Mouse (Mus musculus): ENCODE data around the gene Akip1. TPM values are rescaled to one million over a fixed set of nuclear protein-coding genes. Genes with fewer than 3 reads are reported as not detected.

The Akip1 gene
- total RNA-seq (2023) = 10 to 100 TPM in 1 of 2 experiments, 1 to 10 TPM in 1; 9.8 to 10.0 TPM

GRCm38 (mm10) chr7:109703190-109704015 lies at the start of gene Akip1, which contains the start of gene St5:
Gene Akip1 (plus strand): TSS chr7:109703690.
Gene St5 (minus strand): TSS chr7:109703605.

GRCm38 (mm10) chr7:109723697-109724096 lies 20.2 kb downstream of the Akip1 start, which contains the start of gene BC051019:
Gene BC051019 (minus strand): TSS chr7:109723850.

GRCm38 (mm10) chr7:109731626-109732025 lies 28.1 kb downstream of the Akip1 start, which contains the start of gene Ascl3:
Gene Ascl3 (minus strand): TSS chr7:109731726.

GRCm38 (mm10) chr7:109752008-109752925 lies 48.8 kb downstream of the Akip1 start, which contains the start of gene Tmem9b:
Gene Tmem9b (minus strand): TSS chr7:109752875.

Other genes with a start within 250 kb of the Akip1 start
- gene Trim66, start 195.6 kb upstream of the Akip1 start, total RNA-seq (2023) = under 1 TPM in 1 of 2 experiments, not detected in 1; 0.11 TPM
- 100 to 1,000 TPM; 167 to 174 TPM for gene Rpl27a, start 184.5 kb upstream of the Akip1 start, total RNA-seq (2023)
- 1 to 10 TPM; 1.5 to 4.3 TPM for gene St5, start 85 bp upstream of the Akip1 start, total RNA-seq (2023)
- gene BC051019, start 20.2 kb downstream of the Akip1 start, total RNA-seq (2023) = not detected
- not detected for gene Ascl3, start 28.0 kb downstream of the Akip1 start, total RNA-seq (2023)
- 10 to 100 TPM; 35.9 to 38.9 TPM for gene Tmem9b, start 49.2 kb downstream of the Akip1 start, total RNA-seq (2023)
- gene Nrip3, start 78.3 kb downstream of the Akip1 start, total RNA-seq (2023) = not detected
- not detected for gene Scube2, start 162.0 kb downstream of the Akip1 start, total RNA-seq (2023)